Mouse (Mus musculus): ENCODE results near the gene Tut1.

Tut1 gene

DNA sequence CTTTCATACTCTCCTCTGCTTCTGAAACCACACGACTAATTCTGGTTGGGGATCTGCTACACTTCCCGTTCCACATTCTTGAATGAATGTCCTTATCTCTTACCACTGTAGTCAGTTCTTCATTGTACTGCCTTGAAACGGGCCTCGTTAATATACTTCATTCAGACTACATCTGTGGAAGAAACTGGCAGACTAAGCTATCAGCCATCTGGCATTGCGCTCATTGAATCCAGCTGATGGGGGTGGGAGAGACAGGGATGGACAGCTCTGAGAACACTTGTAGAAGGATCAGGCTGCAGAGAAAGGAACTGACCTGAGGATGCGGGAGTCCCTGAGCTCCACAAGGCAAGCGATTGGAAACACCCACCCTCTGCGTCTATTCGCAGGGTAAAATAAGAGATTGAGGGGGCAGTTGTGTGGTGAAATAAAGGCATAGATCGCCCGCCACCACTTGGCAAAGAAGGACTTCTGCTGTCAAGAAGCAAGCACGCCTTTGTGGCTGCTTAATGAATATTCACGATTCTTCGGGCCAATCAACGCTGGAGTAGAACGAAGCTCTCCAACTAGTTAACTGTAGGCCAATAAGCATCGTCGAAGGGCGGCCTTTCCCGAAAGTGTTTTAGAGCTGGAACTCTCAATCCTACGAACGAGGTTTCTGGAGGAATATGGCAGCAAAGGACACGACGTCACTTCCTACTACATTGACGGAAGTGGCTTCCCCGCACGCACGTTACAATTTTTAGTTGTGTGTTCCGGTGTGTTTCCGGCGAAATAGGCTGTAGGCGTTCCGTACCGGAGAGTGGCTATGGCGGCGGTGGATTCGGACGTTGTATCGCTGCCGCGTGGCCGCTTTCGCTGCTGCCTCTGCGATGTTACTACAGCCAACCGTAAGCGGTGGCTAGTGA lies at the start of gene Tut1:
Tut1 (plus strand) TSS at position 713 of the 905 bp plus-strand sequence.
- DNase-seq (ENCODE audit: low spot score), result peak; percentile 99

DNA sequence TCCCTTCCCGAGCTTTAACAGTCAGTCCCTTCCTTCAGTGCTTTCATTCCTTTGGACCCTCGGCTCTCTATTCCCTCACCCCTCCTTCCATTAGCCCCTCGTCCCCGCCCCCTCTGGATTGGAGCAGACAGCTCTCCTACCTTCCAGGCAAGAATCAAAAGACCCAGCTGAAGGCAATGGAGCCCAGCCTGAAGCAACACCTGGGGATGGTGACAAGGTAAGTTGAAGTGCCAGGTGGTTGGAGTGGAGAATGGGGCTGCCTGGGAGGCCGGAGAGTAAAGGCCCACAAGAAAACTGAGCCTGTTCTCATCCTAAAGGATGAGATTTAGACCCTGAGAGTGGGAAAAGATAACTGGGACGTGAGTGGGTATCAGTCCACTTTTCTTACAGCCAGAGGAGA lies 45.1 kb upstream of the Tut1 start:
- no peak for DNase-seq (ENCODE audit: low spot score)

DNA sequence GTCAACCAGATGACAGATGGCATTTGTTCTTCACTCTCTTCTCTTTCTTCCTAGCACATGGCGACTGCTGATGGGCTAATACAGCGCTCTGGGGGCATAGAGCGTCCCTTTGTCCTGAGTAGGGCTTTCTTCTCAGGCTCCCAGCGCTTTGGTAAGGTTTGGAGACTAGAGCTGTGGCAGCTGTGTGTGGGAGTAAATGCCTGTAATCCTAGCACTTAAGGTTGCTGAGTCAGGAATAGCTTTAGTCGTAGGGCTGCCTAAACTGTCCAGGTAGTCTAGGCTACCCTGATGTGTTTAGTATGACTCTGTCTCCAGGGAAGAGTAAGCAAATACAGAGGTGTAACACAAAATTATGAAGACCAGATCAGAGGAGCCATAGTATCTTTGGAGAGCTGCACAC lies 41.8 kb upstream of the Tut1 start:
- DNase-seq (ENCODE audit: low spot score), result no peak

DNA sequence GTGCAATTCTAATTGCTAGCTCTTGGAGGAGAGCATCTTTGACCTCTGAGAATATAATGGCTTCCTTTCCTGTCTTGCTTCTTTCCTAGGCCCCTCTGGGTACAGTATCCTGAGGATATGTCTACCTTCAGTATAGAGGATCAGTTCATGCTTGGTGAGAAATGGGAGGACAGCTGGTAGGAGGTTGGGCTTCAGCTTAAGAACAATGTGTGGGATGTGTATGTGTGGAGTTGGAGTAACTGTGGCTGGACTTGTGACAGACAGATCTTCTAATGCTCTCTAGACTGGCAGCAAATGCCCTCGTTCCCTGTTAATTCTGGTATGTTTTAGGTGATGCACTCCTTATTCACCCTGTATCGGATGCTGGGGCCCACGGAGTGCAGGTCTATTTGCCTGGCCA lies 39.4 kb upstream of the Tut1 start:
- DNase-seq (ENCODE audit: low spot score), result no peak

DNA sequence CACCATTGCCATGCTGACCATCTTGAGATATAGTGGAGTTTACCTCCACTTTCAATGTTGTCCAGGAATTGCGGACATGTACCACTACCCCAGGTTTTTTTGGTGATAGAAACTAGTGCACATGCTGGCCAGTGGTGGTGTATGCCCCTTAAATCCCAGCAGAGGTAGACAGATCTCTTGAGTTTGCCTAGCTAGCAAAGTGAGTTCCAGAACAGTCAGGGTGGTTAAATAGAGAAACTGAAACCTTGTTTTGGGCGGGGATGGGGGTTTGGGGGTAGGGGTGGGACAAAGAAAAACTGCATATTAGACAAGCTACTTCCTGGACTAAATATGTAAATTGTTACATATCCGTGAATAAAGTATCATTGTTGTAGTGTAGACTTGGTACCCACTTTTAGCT lies 34.6 kb upstream of the Tut1 start:
- DNase-seq (ENCODE audit: low spot score), result no peak

DNA sequence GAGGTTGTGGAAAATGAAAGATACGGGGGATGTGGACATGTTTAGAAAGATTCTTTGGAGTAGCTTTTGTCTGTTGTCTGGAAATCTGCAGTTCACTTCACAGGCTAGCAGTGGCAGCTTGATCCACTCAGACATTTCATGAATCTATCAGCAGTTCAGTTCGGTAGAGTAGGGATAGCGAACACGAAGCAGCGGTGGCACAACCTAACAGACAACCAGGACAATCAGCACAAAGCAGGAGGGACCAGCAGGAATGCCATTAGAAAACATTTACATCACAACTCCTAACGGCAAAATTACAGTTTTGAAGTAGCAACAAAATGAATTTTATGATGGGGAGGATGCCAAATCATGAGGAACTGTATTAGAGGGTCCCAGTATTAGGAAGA lies 34.0 kb upstream of the Tut1 start:
- DNase-seq (ENCODE audit: low spot score), result no peak

DNA sequence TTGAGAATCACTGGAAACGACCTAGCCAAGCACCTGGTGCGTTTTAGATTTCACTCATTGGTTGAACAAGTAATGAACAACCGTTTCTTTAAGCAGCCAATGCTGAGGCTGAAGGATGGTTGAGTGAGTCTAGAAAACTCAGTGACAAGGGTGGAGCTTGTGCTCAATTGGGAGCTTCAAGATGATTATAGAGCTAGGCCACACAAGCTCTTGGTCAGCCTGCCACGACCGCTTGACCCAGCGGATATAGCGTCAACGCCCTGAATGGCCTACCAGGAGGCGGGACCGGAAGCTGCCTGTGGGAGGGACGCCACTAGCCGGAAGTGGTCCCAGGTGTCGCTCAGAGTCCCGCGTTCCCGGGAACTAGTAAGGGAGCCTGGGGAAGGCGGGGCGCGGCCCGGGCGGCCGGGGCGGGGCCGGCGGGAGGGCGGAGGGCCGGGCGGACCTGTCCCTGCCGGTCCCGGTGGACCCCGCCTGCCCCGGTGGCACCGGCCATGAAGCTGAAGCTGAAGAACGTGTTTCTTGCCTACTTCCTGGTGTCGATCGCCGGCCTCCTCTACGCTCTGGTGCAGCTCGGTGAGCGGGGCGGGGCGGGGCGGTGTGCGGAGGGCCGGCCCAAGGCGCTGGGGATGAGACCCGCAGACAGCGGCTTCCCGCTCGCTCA lies 33.4 kb upstream of the Tut1 start, which contains the start of gene B3gat3:
B3gat3 (plus strand) TSS at position 302 of the 664 bp plus-strand sequence.
- peak; percentile 97 for DNase-seq (ENCODE audit: low spot score)

DNA sequence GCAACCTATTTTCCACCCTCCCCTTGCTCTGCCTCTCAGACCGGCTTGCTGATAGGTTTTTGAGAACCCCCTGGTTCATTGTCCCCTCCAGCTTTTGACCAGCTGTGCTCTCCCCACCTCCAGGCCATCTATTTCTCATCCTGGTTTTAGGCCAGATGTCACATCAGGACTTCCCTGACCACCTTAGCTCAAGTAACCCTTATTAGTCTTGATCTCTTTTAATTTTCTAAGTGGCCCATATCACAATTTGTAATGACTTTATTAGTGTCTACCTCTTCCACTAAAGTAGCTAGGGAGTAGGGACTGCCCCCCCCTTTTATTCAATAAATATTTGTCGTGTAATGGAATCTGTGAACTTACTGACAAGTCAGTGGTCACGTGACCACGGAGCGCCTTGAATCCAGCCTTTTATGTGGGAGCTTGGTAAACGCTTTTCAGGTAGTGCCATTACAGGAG lies 32.8 kb upstream of the Tut1 start:
- DNase-seq (ENCODE audit: low spot score), result peak; percentile 61

DNA sequence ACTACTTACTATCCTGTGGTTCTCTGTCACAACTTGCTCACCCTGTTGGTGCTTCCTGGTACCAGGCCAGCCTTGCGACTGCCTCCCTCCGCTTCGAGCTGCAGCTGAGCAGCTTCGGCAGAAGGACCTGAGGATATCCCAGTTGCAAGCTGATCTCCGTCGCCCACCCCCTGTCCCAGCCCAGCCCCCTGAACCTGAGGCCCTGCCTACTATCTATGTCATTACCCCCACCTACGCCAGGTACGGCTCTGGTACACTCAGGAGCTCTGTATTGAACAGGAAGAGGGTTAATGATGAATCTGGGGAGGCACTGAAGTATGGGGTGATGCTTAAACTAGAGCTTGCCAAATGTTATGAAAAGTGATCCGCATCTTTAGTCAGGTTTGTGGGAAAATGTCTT lies 31.9 kb upstream of the Tut1 start:
- no peak for DNase-seq (ENCODE audit: low spot score)

DNA sequence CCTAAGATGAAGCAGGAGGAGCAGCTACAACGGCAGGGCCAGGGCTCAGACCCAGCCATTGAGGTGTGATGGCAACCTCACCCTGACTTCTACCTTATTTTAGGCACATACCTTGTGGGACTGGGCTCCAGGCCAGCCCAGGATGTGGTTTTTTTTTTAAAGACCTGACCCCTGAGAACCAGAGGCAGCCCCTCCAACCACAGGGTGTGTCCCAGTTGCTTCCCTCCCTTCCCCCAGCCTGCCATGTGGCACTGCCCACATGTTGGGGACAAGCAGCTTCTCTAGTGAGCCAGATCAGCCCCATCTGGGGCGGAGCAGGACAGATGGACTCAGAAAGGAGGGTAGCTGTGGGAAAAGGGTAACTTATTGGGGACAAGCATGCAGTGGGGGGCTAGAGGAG lies 26.9 kb upstream of the Tut1 start:
- DNase-seq (ENCODE audit: low spot score), result no peak

DNA sequence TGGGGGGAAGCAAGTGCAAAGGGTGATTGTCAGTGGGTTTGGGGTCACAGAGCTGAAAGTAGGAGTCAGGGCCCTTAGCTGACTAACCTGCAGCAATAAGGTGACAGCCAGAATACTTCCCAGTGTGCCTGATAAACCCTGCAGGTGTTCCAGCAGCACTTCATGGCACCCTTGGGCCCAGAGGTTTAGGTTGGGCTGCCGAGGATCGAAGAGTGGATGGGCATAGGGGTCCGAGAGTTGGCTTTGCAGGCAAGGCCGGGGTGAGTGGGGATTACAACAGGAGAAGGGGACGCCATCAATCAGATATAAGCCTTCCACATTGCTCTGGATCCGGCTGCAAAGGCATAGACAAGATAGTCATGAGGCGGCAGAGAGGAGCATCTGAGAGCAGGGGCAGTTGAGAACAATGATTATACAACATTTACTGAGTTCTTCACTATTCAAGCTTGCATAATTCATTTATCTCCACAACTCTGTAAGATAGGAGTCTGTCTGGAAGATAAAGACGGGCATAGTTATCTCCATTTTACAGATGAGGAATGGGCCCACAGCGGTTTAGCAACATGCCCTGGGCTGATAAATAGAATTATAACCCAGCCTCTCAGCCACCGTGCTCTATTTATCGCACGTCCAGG lies 25.6 kb upstream of the Tut1 start:
- DNase-seq (ENCODE audit: low spot score), result no peak

DNA sequence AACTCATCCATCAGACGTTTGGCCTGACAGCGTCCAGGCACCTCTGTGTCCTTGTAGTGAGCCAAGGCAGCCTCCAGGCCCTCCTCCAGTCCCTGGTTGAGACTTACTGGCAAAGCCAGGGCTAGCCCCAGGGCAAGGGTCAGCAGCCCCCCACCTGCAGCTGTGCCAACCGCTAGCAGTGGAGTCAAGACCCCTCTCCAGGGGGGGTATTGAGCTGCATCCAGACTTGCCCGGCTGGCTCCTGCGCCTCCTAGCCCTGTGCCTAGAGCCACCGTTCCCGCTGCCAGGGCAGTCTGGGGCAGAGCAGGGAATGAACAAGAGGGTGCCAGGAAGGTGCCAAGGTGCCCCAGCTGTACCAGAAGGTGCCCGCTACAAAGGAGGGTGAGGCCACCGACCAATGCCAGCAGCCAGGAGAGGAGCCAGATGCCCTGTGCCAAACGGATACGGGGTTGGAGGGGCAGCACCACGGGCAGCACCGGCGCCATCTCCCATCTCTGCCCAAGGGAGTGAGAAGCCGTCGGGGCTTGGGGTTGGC lies 24.9 kb upstream of the Tut1 start:
- no peak for DNase-seq (ENCODE audit: low spot score)

DNA sequence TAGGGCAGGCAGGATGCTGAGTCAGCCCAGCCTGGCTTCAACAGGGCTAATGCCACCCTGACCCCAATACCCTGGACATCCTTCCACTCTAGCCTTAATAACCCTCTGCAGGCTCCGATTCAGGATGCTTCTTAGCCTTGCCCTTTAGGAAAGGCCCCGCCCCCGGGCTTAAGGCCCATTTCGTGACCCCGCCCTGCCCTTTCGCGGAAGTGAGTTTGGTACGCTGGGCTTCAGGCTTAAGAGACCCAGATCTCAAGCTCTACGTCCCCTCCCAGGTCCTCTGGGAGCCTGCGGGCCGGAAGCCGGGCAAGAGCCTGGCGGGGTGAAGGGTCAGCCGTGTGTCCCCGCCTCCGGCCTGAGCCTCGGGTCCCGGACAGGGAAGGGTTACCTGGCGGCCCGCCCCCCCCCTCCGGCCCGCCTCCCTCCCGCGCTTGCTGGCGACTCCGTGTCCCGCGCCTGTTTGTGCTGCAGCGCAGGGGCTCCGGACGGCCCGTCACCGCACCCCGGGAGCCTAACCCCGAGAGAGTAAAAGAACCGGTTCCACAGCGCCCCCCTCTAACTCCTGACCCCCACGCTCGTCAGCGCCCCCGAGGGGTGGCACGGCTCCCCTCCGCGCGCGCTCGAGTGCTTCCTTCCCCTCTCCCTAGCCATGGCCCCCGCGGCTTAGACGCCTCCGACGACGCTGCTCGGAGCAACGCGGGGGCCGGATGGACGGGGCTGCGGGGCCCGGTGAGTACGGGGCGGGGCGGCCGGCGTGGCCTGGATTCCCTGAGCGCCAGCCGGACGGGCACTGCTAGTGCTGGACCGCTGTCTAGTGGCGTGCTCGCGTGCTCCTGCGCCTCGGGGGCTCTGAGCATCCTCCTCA lies 24.2 kb upstream of the Tut1 start, which contains the start of the genes Rom1 and Eml3:
Rom1 (minus strand) TSS at position 133 of the 865 bp plus-strand sequence.
Eml3 (plus strand) TSS at position 329 of the 865 bp plus-strand sequence.
- peak; percentile 96 for DNase-seq (ENCODE audit: low spot score)

DNA sequence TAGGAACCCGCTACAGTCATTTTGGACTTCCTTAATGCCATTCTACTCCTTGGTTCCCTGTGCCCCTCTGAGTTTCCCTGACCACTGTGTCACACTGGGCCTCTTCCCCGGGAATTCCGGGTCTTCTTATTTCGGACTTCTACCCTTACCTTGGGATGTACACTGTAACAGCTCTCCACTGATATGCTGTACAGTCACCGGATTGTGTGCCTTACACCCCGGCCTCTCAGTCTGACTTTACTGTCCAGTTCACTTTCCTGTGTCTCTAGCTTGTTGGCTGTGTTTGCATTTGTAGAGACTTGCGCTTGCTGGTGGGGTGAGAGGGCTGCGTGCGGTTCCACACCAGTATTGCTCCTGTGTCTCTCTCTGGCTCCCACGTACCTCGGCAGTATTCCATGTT lies 23.5 kb upstream of the Tut1 start:
- DNase-seq (ENCODE audit: low spot score), result peak; percentile 28

DNA sequence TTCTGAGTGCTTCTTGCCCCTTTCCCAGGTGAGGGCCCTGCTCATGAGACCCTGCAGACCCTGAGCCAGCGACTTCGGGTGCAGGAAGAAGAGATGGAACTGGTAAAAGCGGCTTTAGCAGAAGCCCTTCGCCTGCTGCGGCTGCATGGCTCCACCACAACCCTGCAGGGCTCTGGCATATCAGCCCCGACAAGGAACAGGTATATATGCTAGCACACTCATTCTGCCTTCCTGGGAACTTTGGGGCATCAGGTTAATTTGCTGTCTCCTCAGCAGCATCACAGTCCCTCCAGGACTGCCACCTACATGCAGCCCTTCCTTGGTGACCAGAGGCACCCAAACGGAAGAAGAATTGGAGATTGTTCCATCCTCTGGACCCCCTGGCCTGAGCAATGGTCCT lies 22.9 kb upstream of the Tut1 start:
- no peak for DNase-seq (ENCODE audit: low spot score)

DNA sequence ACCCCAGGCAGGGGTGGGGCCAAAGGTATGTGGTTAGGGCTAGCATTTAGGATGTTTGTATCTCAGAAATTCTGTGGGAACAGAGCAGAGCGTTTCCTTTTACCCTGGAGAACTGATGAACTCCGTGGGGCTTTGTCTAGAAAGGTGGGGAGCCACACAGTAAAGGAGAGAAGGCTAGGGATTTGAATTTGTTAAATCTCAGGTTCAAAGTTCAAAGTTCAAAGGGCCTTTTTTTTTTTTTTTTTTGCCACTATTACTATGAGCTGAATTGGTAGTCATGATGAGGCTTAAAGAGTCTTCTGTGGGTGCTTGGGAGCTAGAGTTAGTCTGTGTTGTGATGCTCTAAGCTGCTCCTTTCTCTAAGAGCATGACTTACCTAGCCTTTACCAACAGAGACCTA lies 16.9 kb upstream of the Tut1 start:
- DNase-seq (ENCODE audit: low spot score), result no peak

DNA sequence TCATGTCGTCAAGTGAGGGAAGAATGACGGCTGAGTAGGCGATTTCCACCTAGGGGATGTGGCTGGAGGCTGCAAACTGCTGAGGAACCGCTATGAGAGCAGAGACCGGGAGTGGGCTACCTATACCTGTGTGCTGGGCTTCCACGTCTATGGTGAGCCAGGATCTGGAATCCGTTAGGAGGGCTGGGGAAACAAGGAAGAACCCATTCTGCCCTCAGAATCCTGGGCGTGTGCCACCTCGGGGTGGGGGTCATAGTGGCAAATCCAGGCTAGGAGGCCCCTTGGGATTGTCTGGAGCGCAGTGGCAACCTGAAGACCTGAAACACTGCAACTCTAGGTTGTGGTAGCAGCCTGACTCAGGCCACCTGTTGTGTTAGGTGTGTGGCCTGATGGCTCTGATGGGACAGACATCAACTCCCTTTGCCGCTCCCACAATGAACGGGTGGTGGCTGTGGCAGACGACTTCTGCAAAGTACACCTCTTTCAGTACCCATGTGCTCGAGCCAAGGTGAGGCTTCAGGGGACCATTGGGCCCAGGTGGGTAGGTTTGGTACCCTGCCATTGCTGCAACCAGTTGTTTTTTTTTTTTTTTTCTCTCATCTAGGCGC lies 13.0 kb upstream of the Tut1 start:
- DNase-seq (ENCODE audit: low spot score), result no peak

DNA sequence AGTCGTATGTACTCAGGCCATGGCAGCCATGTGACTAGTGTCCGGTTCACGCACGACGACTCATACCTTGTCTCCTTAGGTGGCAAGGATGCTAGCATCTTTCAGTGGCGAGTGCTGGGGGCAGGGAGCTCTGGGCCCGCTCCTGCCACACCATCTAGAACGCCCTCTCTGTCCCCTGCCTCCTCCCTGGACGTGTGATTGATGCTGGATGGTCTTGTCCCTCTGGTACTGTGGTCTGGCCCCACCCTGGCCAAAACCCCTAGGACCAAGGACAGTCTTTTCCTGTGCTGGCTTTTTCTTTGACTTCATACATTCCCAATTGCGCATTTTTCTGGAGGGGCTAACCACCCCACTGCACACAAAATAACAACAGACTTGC lies 12.5 kb upstream of the Tut1 start:
- DNase-seq (ENCODE audit: low spot score), result no peak

DNA sequence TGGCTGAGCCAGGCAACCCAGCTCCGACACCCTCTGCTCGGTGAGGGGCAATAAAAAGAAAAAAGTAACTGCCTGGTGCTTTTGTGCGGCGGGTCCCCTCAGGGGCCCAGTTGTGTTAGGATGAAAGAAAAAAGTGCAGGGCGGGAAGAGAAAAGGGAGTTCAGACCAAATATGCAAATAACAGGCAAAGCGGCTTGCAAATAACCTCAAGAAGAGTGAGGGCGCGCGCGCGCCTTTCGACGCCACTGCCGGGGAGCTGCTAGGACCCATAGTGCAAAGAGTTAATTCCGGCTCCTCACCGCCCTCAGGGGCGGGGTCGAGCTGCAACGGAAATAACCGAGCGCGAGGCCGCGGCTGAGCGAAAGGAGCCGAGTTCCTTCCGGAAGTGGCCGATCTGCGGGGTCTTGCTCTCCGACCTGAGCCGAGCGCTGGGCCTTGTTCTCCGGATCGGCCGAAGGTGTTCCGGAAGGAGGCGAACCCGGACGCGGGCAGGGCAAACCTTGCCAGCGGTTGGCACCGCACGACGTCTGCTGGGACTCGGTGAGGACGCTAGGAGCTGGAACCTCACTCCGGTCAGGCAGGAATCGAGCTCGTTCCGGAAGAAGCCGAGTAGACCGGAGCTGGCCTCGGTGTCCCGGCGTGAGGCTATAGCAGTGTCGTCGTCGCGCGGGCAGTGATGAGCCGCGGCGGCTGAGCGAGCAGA lies 12.0 kb upstream of the Tut1 start, which contains the start of gene Mta2:
Mta2 (plus strand) TSS at position 361 of the 703 bp plus-strand sequence.
- DNase-seq (ENCODE audit: low spot score), result peak; percentile 97

DNA sequence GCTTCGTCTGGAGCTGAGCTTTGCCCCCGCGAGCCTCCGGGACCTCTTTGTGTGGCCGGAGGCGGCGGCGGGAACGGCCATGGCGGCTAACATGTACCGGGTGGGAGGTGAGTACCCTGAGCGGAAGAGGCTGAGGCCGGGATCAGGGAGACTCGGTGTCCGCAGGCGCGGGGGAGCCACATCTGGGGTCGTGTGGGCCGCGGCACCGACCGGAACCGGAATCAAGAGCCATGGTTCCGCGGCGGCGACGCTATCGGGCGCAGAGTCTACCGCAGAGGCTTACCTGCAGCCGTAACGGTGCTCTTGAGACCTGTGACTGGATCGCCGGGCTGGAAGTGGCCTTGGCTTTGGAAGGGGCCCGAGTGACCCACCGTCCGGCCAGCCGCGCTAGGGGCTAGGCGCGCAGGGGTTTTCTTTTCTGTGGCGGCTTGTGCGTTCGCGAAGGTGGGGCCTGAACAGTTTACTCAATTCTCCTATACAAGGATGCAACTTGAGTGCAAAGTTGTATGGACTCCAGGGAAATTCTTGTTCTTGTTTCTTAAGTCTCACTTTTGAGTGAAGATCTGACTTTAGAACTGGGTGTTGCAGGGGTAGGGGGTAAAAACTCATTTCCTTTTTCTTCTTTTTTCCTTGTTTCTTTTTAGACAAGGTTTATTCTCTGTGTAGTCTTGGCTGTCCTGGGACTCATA lies 11.2 kb upstream of the Tut1 start:
- peak; percentile 47 for DNase-seq (ENCODE audit: low spot score)

Measured in adipocyte (in vitro differentiated cells).